Mouse (Mus musculus) megakaryocyte progenitor cell, adult 5-6 weeks (primary cell): Measurements from ENCODE around the gene Gm21440. TPM values are rescaled to one million over a fixed set of nuclear protein-coding genes. Genes with fewer than 3 reads are reported as not detected.
"Not testable (repeated sequence)": the region's sequence is repeated elsewhere in the genome, so short reads cannot be mapped to it uniquely, and the experiment has no call there.

Source experiments
- ATAC-seq: replicated peaks from 2 replicates; pipeline ENCODE4 v1.8.0; 2016; ENCODE audit warnings: mild to moderate bottlenecking, moderate TSS enrichment, inconsistent platforms; ENCODE audit not compliant: poor library complexity
- total RNA-seq, 2 experiments: library from RNA; stranded (forward) in 1 of 2; stranded (reverse) in 1 of 2; fragments of 157-497, 149-512 nt in 1 of 2; fragments of 200-1000 nt in 1 of 2; gene quantifications; 2 replicates each; pipeline versions ENCODE4 v1.2.3 to v1.2.4; 2015 to 2017

Gene Gm21440
- total RNA-seq (2015) (not detected in 2 replicates), total RNA-seq (2017) (not detected in 2 replicates)

DNA sequence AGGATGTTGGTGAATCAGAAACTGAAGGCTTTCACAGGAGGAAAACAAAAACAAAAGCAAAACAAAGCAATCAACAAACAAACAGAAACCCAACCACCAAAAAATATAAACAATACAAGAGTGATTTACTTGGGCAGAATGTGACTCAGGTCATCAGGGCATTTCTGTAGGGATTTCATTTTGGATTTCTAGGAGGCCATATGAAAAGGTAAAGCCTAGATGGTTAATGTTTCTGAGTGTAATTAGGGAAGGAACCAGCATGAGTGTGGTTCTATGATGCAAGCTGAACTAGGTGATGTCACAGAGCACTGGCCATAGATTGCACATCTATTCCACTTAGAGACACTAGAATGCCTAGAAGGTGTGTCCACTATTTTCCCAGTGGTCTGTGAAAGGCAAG is at the start of gene Gm21440, which contains the start of gene Gm21454:
TSS of gene Gm21440 (plus strand) at position 301 of the 400 bp plus-strand sequence.
TSS of gene Gm21454 (plus strand) at position 352 of the 400 bp plus-strand sequence.
- ATAC-seq, result not testable (repeated sequence)

DNA sequence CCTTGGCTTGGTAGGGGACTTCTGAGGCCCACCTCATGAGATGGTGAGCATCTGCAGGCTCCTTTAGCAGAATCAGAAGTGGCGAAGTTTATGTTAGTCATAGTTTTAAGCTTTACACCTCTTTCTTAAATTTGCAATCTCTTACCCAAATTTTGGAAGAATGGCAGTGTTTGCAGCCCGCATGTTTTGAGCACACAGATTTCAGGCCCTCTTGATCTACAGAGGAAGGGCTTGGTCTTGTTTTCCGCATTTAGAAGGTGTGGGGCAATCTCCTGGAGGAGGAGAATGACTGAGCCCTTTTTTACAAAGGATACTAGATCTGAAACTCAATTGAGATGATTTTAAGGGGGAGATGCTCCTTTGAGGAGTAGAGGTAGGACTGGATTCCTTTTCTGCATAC is 28.4 kb upstream of the Gm21440 start, which contains the start of gene Gm21828:
TSS of gene Gm21828 (minus strand) at position 101 of the 400 bp plus-strand sequence.
- not testable (repeated sequence) for ATAC-seq

Other genes with a start within 250 kb of the Gm21440 start
- gene Gm20807, start 209.5 kb upstream of the Gm21440 start, total RNA-seq (2015), result not detected in 2 replicates
- not detected in 2 replicates for gene Gm20807, start 209.5 kb upstream of the Gm21440 start, total RNA-seq (2017)
- not detected in 2 replicates for gene Gm21891, start 118.9 kb upstream of the Gm21440 start, total RNA-seq (2015)
- not detected in 2 replicates for gene Gm21891, start 118.9 kb upstream of the Gm21440 start, total RNA-seq (2017)
- gene Gm21425, start 90.4 kb upstream of the Gm21440 start, total RNA-seq (2015), result not detected in 2 replicates
- gene Gm21425, start 90.4 kb upstream of the Gm21440 start, total RNA-seq (2017), result not detected in 2 replicates
- gene Gm21828, start 28.5 kb upstream of the Gm21440 start, total RNA-seq (2015), result not detected in 2 replicates
- not detected in 2 replicates for gene Gm21828, start 28.5 kb upstream of the Gm21440 start, total RNA-seq (2017)
- not detected in 2 replicates for gene Gm21454, start 51 bp downstream of the Gm21440 start, total RNA-seq (2015)
- not detected in 2 replicates for gene Gm21454, start 51 bp downstream of the Gm21440 start, total RNA-seq (2017)
- not detected in 2 replicates for gene Gm21725, start 96.7 kb downstream of the Gm21440 start, total RNA-seq (2015)
- not detected in 2 replicates for gene Gm21725, start 96.7 kb downstream of the Gm21440 start, total RNA-seq (2017)
- not detected in 2 replicates for gene Gm21866, start 213.2 kb downstream of the Gm21440 start, total RNA-seq (2015)
- not detected in 2 replicates for gene Gm21866, start 213.2 kb downstream of the Gm21440 start, total RNA-seq (2017)
- not detected in 2 replicates for gene Gm20773, start 241.6 kb downstream of the Gm21440 start, total RNA-seq (2015)
- not detected in 2 replicates for gene Gm20773, start 241.6 kb downstream of the Gm21440 start, total RNA-seq (2017)